Mouse (Mus musculus) testis, postnatal 14 days (tissue): ENCODE measurements around the gene Prrg2.

Experiments used
- DNase-seq: peaks from one replicate; pipeline ENCODE4 v3.0.0; 2021; ENCODE audit warnings: low spot score

The Prrg2 gene

GRCm38 (mm10) chr7:45058607-45059571, 3.6 kb downstream of the Prrg2 start:
- DNase-seq, result no peak

- DNase-seq, result no peak
Measured at GRCm38 (mm10) chr7:45056972-45057348, 5.5 kb downstream of the Prrg2 start.

- peak; percentile 78 for DNase-seq
Measured at GRCm38 (mm10) chr7:45056329-45056971, 6.0 kb downstream of the Prrg2 start.

GRCm38 (mm10) chr7:45053931-45054510, 8.5 kb downstream of the Prrg2 start:
- DNase-seq, result peak; percentile 97

GRCm38 (mm10) chr7:45053117-45053930, 9.2 kb downstream of the Prrg2 start:
- peak; percentile 79 for DNase-seq

- DNase-seq, result no peak
Measured at GRCm38 (mm10) chr7:45052862-45053116, 9.7 kb downstream of the Prrg2 start, which contains the start of gene Prr12. Gene Prr12 (minus strand): TSS chr7:45052881.

- DNase-seq, result peak; percentile 59
Measured at GRCm38 (mm10) chr7:45052181-45052861, 10.2 kb downstream of the Prrg2 start.

GRCm38 (mm10) chr7:45051601-45051974, 10.9 kb downstream of the Prrg2 start:
- DNase-seq, result no peak

GRCm38 (mm10) chr7:45050945-45051600, 11.4 kb downstream of the Prrg2 start:
- peak; percentile 84 for DNase-seq

- no peak for DNase-seq
Measured at GRCm38 (mm10) chr7:45048923-45049657, 13.4 kb downstream of the Prrg2 start.

GRCm38 (mm10) chr7:45048001-45048890, 14.2 kb downstream of the Prrg2 start:
- DNase-seq, result no peak

GRCm38 (mm10) chr7:45047491-45047890, 15.0 kb downstream of the Prrg2 start:
- DNase-seq, result no peak

GRCm38 (mm10) chr7:45046853-45047350, 15.6 kb downstream of the Prrg2 start:
- DNase-seq, result no peak

GRCm38 (mm10) chr7:45045741-45046140, 16.7 kb downstream of the Prrg2 start:
- DNase-seq, result no peak

- no peak for DNase-seq
Measured at GRCm38 (mm10) chr7:45043307-45043706, 19.2 kb downstream of the Prrg2 start.

- DNase-seq, result no peak
Measured at GRCm38 (mm10) chr7:45040851-45041250, 21.6 kb downstream of the Prrg2 start.

- DNase-seq, result no peak
Measured at GRCm38 (mm10) chr7:45038411-45038810, 24.1 kb downstream of the Prrg2 start.

GRCm38 (mm10) chr7:45037720-45038361, 24.6 kb downstream of the Prrg2 start:
- no peak for DNase-seq

GRCm38 (mm10) chr7:45036702-45037101, 25.8 kb downstream of the Prrg2 start:
- no peak for DNase-seq
